8 mouse cellular contexts compared by ENCODE assay signal in the genomic region with DNA sequence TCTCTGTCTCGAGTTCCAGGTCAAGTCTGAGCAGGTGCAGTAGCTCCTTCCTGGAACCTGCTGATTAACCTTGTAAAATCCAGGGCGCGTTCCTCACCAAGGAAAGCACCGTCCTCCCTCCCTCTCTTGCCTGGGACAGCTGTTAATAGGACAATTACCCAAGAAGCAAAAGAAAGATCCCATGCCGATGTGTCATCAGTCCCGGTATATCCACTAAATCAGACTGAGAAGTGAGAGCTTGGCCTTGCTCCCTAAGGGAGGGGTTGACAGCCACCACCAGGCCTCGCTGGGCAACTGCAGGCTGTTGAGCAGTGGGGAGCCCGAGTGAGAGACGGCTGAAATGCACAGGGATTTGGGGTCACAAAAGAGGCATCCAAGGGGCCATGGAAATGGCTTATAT. TPM values are rescaled to one million over a fixed set of nuclear protein-coding genes. Genes with fewer than 3 reads are reported as not detected.
DNase-seq lines count a peak whose midpoint lies in the region; ATAC-seq and TF ChIP-seq lines count a peak whose summit lies in the region.

No protein-coding gene starts in this region.

- H3K4me3 ChIP-seq in heart, postnatal 0 days (ENCODE audit: low read depth, low read length): no peak overlapping the region
- H3K4me3 ChIP-seq in spleen, adult 2 months (ENCODE audit: extremely low read depth, insufficient read depth, insufficient read length): no peak overlapping the region
- no peak overlapping the region for H3K4me3 ChIP-seq in stomach, postnatal 0 days (ENCODE audit: low read depth, low read length)

- no peaks in the 10 kb centered on the region for H3K4me1 ChIP-seq in heart, postnatal 0 days (ENCODE audit: control insufficient read depth, insufficient read depth)
- H3K4me1 ChIP-seq in spleen, adult 2 months (ENCODE audit: control insufficient read depth, insufficient read depth, insufficient read length): no peaks in the 10 kb centered on the region
- no peaks in the 10 kb centered on the region for H3K4me1 ChIP-seq in stomach, postnatal 0 days (replicated peaks; ENCODE audit: control insufficient read depth, insufficient read depth)

- intact Hi-C loops in heart, postnatal 36 days (cut with DNase I): no loop called here

- TF ChIP-seq EP300 in heart, postnatal 0 days (IDR thresholded peaks at IDR 0.05; ENCODE audit: low read depth): no peak
- no peak for TF ChIP-seq EP300 in stomach, postnatal 0 days (optimal IDR thresholded peaks at IDR 0.05)

- peak; percentile 85 for ATAC-seq in heart, postnatal 0 days (ENCODE audit: insufficient read depth, low read depth)
- ATAC-seq in stomach, postnatal 0 days (ENCODE audit: low FRiP score, low TSS enrichment): peak; percentile 78
- no peak for ATAC-seq in inflammation-experienced regulatory T-cells, adult 6 months

- peak; percentile 58 for DNase-seq in heart, postnatal 0 days (ENCODE audit: low spot score)
- DNase-seq in heart, postnatal 36 days: no peak
- no peak for DNase-seq in spleen, adult 2 months (ENCODE audit: low read depth in 1 of 2, low spot score in 2 of 2)
- DNase-seq in spleen, postnatal 36 days (ENCODE audit: low spot score in 2 of 2): no peak
- no peak for DNase-seq in brain, embryonic 14.5 days (ENCODE audit: low read depth)
- peak; percentile 41 for DNase-seq in stomach, postnatal 0 days (ENCODE audit: low spot score)
- no peak for DNase-seq in layer of hippocampus, adult 8-10 months (ENCODE audit: low spot score in 2 of 2)

- WGBS in heart, postnatal 0 days: 29% methylated on average over 9 of the region's 9 CpGs
- whole genome bisulfite sequencing in spleen, adult 2 months: 44% methylated on average over 9 of the region's 9 CpGs
- 25% methylated on average over 9 of the region's 9 CpGs for WGBS in stomach, postnatal 0 days

- no peaks in the 10 kb centered on the region for H3K27me3 ChIP-seq in heart, postnatal 0 days (ENCODE audit: control insufficient read depth, insufficient read depth, low read length)
- no peaks in the 10 kb centered on the region for H3K27me3 ChIP-seq in spleen, adult 2 months (ENCODE audit: control insufficient read depth, insufficient read depth, low read length)
- H3K27me3 ChIP-seq in stomach, postnatal 0 days (ENCODE audit: control insufficient read depth, insufficient read depth, low read length): no peaks in the 10 kb centered on the region

- no peak overlapping the region for H3K4me2 ChIP-seq in heart, postnatal 0 days (ENCODE audit: low read depth, low read length)
- H3K4me2 ChIP-seq in stomach, postnatal 0 days (replicated peaks; ENCODE audit: low read depth): no peak overlapping the region

- no peak overlapping the region for H3K9ac ChIP-seq in heart, postnatal 0 days (replicated peaks; ENCODE audit: low read depth, low read length)
- no peak overlapping the region for H3K9ac ChIP-seq in stomach, postnatal 0 days (ENCODE audit: low read length)

- no peak for TF ChIP-seq POLR2A in spleen, adult 2 months (IDR thresholded peaks at IDR 0.05; ENCODE audit: low read depth, low read length)
- no peak for TF ChIP-seq POLR2A in brain, embryonic 14.5 days (IDR thresholded peaks at IDR 0.05; ENCODE audit: borderline replicate concordance, extremely low read depth, insufficient read depth, insufficient read length, poor library complexity, severe bottlenecking)

- H3K36me3 ChIP-seq in heart, postnatal 0 days (replicated peaks; ENCODE audit: control insufficient read depth, insufficient read depth, low read length): no peaks in the 10 kb centered on the region
- H3K36me3 ChIP-seq in spleen, adult 2 months (ENCODE audit: control insufficient read depth, insufficient read depth, low read length): no peaks in the 10 kb centered on the region
- H3K36me3 ChIP-seq in stomach, postnatal 0 days (ENCODE audit: control insufficient read depth, insufficient read depth, low read length): no peaks in the 10 kb centered on the region

- TF ChIP-seq CTCF in heart, postnatal 0 days (IDR thresholded peaks at IDR 0.05; ENCODE audit: low read depth): peak; percentile 63
- TF ChIP-seq CTCF in spleen, adult 2 months (IDR thresholded peaks at IDR 0.05; ENCODE audit: extremely low read depth, insufficient read depth, insufficient read length, insufficient replicate concordance): peak; percentile 25; the same call in 1 of the 2 replicates
- peak; percentile 31; the same call in 1 of the 2 replicates for TF ChIP-seq CTCF in brain, embryonic 14.5 days (IDR thresholded peaks at IDR 0.05; ENCODE audit: borderline replicate concordance, extremely low read depth, insufficient read depth, insufficient read length)
- peak; percentile 73 for TF ChIP-seq CTCF in stomach, postnatal 0 days (IDR thresholded peaks at IDR 0.05; ENCODE audit: low read depth)

- no peaks in the 10 kb centered on the region for H3K9me3 ChIP-seq in heart, postnatal 0 days (replicated peaks; ENCODE audit: control insufficient read depth, low read length)
- H3K9me3 ChIP-seq in stomach, postnatal 0 days (ENCODE audit: control insufficient read depth, low read length): no peaks in the 10 kb centered on the region

- no peak overlapping the region for H3K27ac ChIP-seq in heart, postnatal 0 days (ENCODE audit: low read depth)
- H3K27ac ChIP-seq in spleen, adult 2 months (ENCODE audit: insufficient read depth, low read length): no peak overlapping the region
- peak overlapping the region; percentile 13; the same call in 1 of the 2 replicates for H3K27ac ChIP-seq in stomach, postnatal 0 days (replicated peaks)

RNA-seq across cellular contexts. Expression of a gene that starts 7.5 kb away (rescaled TPM):
- total RNA-seq in heart, postnatal 0 days (2014; rRNA removed; ENCODE audit: low replicate concordance): 98.8 and 99.1 TPM in 2 replicates
- 81.2 and 83.5 TPM in 2 replicates for polyA plus RNA-seq in heart, postnatal 0 days (2015; fragmentation: Nextera tagmentation; extraction: Ambion mirVana)
- total RNA-seq in heart, postnatal 36 days (2021): 100 to 1,000 TPM; 397 to 404 TPM
- 63.0 and 76.9 TPM in 2 replicates for polyA plus RNA-seq in spleen, adult 2 months (2012; rRNA removed)
- 89.1 and 102 TPM in 2 replicates for polyA plus RNA-seq in brain, embryonic 14.5 days (2012; rRNA removed)
- 32.4 and 35.6 TPM in 2 replicates for polyA plus RNA-seq in stomach, postnatal 0 days (2015; fragmentation: Nextera tagmentation; extraction: Ambion mirVana)
- 10 to 100 TPM; 17.8 to 21.4 (median 20.7) TPM for polyA plus RNA-seq in inflammation-experienced regulatory T-cells, adult 6 months (2017; shearing (Covaris generic))
- total RNA-seq in layer of hippocampus, adult 8-10 months (2022): 100 to 1,000 TPM; 234 to 271 (median 260) TPM

RNA-seq across cellular contexts. Expression of a gene that starts 12.4 kb away (rescaled TPM):
- total RNA-seq in heart, postnatal 0 days (2014; rRNA removed; ENCODE audit: low replicate concordance): 45.8 and 54.7 TPM in 2 replicates
- 119 and 123 TPM in 2 replicates for polyA plus RNA-seq in heart, postnatal 0 days (2015; fragmentation: Nextera tagmentation; extraction: Ambion mirVana)
- 10 to 100 TPM; 36.0 to 39.4 TPM for total RNA-seq in heart, postnatal 36 days (2021)
- polyA plus RNA-seq in spleen, adult 2 months (2012; rRNA removed): 7.6 and 10.6 TPM in 2 replicates
- polyA plus RNA-seq in brain, embryonic 14.5 days (2012; rRNA removed): 9.3 and 15.8 TPM in 2 replicates
- polyA plus RNA-seq in stomach, postnatal 0 days (2015; fragmentation: Nextera tagmentation; extraction: Ambion mirVana): 84.7 and 95.1 TPM in 2 replicates
- not detected for polyA plus RNA-seq in inflammation-experienced regulatory T-cells, adult 6 months (2017; shearing (Covaris generic))
- 10 to 100 TPM in 2 of 4 experiments, 1 to 10 TPM in 2; 8.2 to 11.6 (median 9.5) TPM for total RNA-seq in layer of hippocampus, adult 8-10 months (2022)

RNA-seq across cellular contexts. Expression of a gene that starts 48.4 kb away (rescaled TPM):
- 9.9 and 24.9 TPM in 2 replicates for total RNA-seq in heart, postnatal 0 days (2014; rRNA removed; ENCODE audit: low replicate concordance)
- polyA plus RNA-seq in heart, postnatal 0 days (2015; fragmentation: Nextera tagmentation; extraction: Ambion mirVana): 35.6 and 42.0 TPM in 2 replicates
- 10 to 100 TPM; 32.5 to 35.2 TPM for total RNA-seq in heart, postnatal 36 days (2021)
- 13.9 and 18.2 TPM in 2 replicates for polyA plus RNA-seq in spleen, adult 2 months (2012; rRNA removed)
- polyA plus RNA-seq in brain, embryonic 14.5 days (2012; rRNA removed): 79.2 and 79.7 TPM in 2 replicates
- 30.5 and 38.7 TPM in 2 replicates for polyA plus RNA-seq in stomach, postnatal 0 days (2015; fragmentation: Nextera tagmentation; extraction: Ambion mirVana)
- 10 to 100 TPM; 52.0 to 73.0 (median 54.7) TPM for polyA plus RNA-seq in inflammation-experienced regulatory T-cells, adult 6 months (2017; shearing (Covaris generic))
- total RNA-seq in layer of hippocampus, adult 8-10 months (2022): 10 to 100 TPM; 40.1 to 52.0 (median 44.0) TPM

RNA-seq across cellular contexts. Expression of a gene that starts 59.9 kb away (rescaled TPM):
- 14.4 and 14.8 TPM in 2 replicates for total RNA-seq in heart, postnatal 0 days (2014; rRNA removed; ENCODE audit: low replicate concordance)
- polyA plus RNA-seq in heart, postnatal 0 days (2015; fragmentation: Nextera tagmentation; extraction: Ambion mirVana): 9.0 and 10.2 TPM in 2 replicates
- total RNA-seq in heart, postnatal 36 days (2021): 10 to 100 TPM; 12.1 to 12.6 TPM
- 27.2 and 28.6 TPM in 2 replicates for polyA plus RNA-seq in spleen, adult 2 months (2012; rRNA removed)
- 54.8 and 60.8 TPM in 2 replicates for polyA plus RNA-seq in brain, embryonic 14.5 days (2012; rRNA removed)
- polyA plus RNA-seq in stomach, postnatal 0 days (2015; fragmentation: Nextera tagmentation; extraction: Ambion mirVana): 17.6 and 17.8 TPM in 2 replicates
- 10 to 100 TPM; 21.7 to 24.6 (median 23.0) TPM for polyA plus RNA-seq in inflammation-experienced regulatory T-cells, adult 6 months (2017; shearing (Covaris generic))
- total RNA-seq in layer of hippocampus, adult 8-10 months (2022): 10 to 100 TPM; 43.8 to 60.8 (median 54.1) TPM

Comparison
In these comparisons a context has a peak if more than half of its experiments do, and no peak if none do; other contexts are left out.
1. DNase-seq: peak in heart, postnatal 0 days (single experiment) and stomach, postnatal 0 days (single experiment); none in heart, postnatal 36 days (0 of 2), spleen, adult 2 months (0 of 2), spleen, postnatal 36 days (0 of 2), brain, embryonic 14.5 days (single experiment) and layer of hippocampus, adult 8-10 months (0 of 2).
2. Peak in every context shown above with its lines, with median percentiles within 50 percentile points of each other: CTCF ChIP-seq.